Comparison of ENCODE assay signal across 9 mouse cellular contexts in genomic region chr11:118399891-118400565, GRCm38 (mm10). TPM values are rescaled to one million over a fixed set of nuclear protein-coding genes. Genes with fewer than 3 reads are reported as not detected.
DNase-seq lines count a peak whose midpoint lies in the region; ATAC-seq lines count a peak whose summit lies in the region.
"Had no signal": no experiment of that assay in that cellular context is flagged by ENCODE, and none has a peak within 500 bp of the region (broad histone marks: within the 10 kb centered on the region; RNA-seq: fewer than 3 reads in every experiment).

No protein-coding gene starts in this region.

- H3K27me3 ChIP-seq in heart, embryonic 10.5 days (ENCODE audit: insufficient read depth, poor library complexity, severe bottlenecking) = peaks cover 5% of the 10 kb centered on the region
- no peaks in the 10 kb centered on the region for H3K27me3 ChIP-seq in liver, embryonic 11.5 days (replicated peaks; ENCODE audit: control insufficient read depth, insufficient read depth, low read length)
- H3K27me3 ChIP-seq in forebrain, embryonic 11.5 days (ENCODE audit: control insufficient read depth, insufficient read depth, low read length) = no peaks in the 10 kb centered on the region
- H3K27me3 ChIP-seq: midbrain, embryonic 15.5 days had no signal

- H3K4me3 ChIP-seq in heart, embryonic 10.5 days = 0 out of 2 replicates have a peak overlapping the region, but pooled peaks have one; percentile 6
- H3K4me3 ChIP-seq in liver, embryonic 11.5 days (ENCODE audit: low read depth, low read length) = 0 out of 2 replicates have a peak overlapping the region, but pooled peaks have one; percentile 6
- no peak overlapping the region for H3K4me3 ChIP-seq in forebrain, embryonic 11.5 days (ENCODE audit: low read depth, low read length)
- H3K4me3 ChIP-seq: midbrain, embryonic 15.5 days had no signal

- H3K4me1 ChIP-seq in heart, embryonic 10.5 days = peaks cover 52% of the 10 kb centered on the region
- peaks cover 29% of the 10 kb centered on the region for H3K4me1 ChIP-seq in liver, embryonic 11.5 days (replicated peaks; ENCODE audit: control insufficient read depth, insufficient read depth, low read length)
- H3K4me1 ChIP-seq in forebrain, embryonic 11.5 days (replicated peaks; ENCODE audit: control insufficient read depth, insufficient read depth, low read length) = no peaks in the 10 kb centered on the region; the same call in 1 of the 2 replicates
- H3K4me1 ChIP-seq: midbrain, embryonic 15.5 days had no signal

- peak overlapping the region; percentile 86 for H3K27ac ChIP-seq in heart, embryonic 10.5 days
- peak overlapping the region; percentile 68; the same call in 1 of the 2 replicates for H3K27ac ChIP-seq in liver, embryonic 11.5 days (ENCODE audit: low read depth, low read length)
- H3K27ac ChIP-seq in forebrain, embryonic 11.5 days (ENCODE audit: low read depth, low read length) = no peak overlapping the region
- H3K27ac ChIP-seq: midbrain, embryonic 15.5 days had no signal

- peak overlapping the region; percentile 52 for H3K4me2 ChIP-seq in liver, embryonic 11.5 days
- no peak overlapping the region for H3K4me2 ChIP-seq in forebrain, embryonic 11.5 days (ENCODE audit: low read depth, low read length, severe bottlenecking)
- H3K4me2 ChIP-seq: midbrain, embryonic 15.5 days had no signal

- ATAC-seq in liver, embryonic 11.5 days (replicated peaks; ENCODE audit: low FRiP score) = peak; percentile 64
- ATAC-seq in forebrain, embryonic 11.5 days (replicated peaks; ENCODE audit: low FRiP score) = no peak
- ATAC-seq: midbrain, embryonic 15.5 days had no signal

- peak overlapping the region; percentile 43; the same call in 1 of the 2 replicates for H3K9ac ChIP-seq in liver, embryonic 11.5 days (ENCODE audit: low read depth, low read length)
- H3K9ac ChIP-seq in forebrain, embryonic 11.5 days (ENCODE audit: low read length) = no peak overlapping the region
- H3K9ac ChIP-seq: midbrain, embryonic 15.5 days had no signal

- H3K36me3 ChIP-seq in heart, embryonic 10.5 days = peaks cover 8% of the 10 kb centered on the region
- H3K36me3 ChIP-seq in liver, embryonic 11.5 days (ENCODE audit: control insufficient read depth, insufficient read depth, low read length) = no peaks in the 10 kb centered on the region; the same call in 1 of the 2 replicates
- no peaks in the 10 kb centered on the region for H3K36me3 ChIP-seq in forebrain, embryonic 11.5 days (ENCODE audit: control insufficient read depth, insufficient read depth, low read length)
- H3K36me3 ChIP-seq: midbrain, embryonic 15.5 days had no signal

- H3K9me3 ChIP-seq in heart, embryonic 10.5 days = no peaks in the 10 kb centered on the region
- no peaks in the 10 kb centered on the region for H3K9me3 ChIP-seq in liver, embryonic 11.5 days (ENCODE audit: control insufficient read depth, low read length)
- H3K9me3 ChIP-seq in forebrain, embryonic 11.5 days (ENCODE audit: control insufficient read depth, low read length) = no peaks in the 10 kb centered on the region
- H3K9me3 ChIP-seq: midbrain, embryonic 15.5 days had no signal

- WGBS in heart, embryonic 10.5 days = 35% methylated on average over 5 of the region's 5 CpGs
- WGBS in liver, embryonic 11.5 days = 34% methylated on average over 5 of the region's 5 CpGs
- WGBS in forebrain, embryonic 11.5 days = 75% methylated on average over 5 of the region's 5 CpGs

- intact Hi-C loops in heart, postnatal 10 days (cut with DNase I) = loop anchor here (10.0 kb wide), 1 partner anchor 315 kb away; no protein-coding TSS in a partner anchor

- DNase-seq in heart, embryonic 10.5 days (ENCODE audit: low spot score) = no peak
- no peak for DNase-seq in heart, postnatal 10 days
- DNase-seq in thymus, postnatal 4 days = peak; percentile 20
- no peak for DNase-seq in thymus, postnatal 0 days (ENCODE audit: low spot score)
- DNase-seq in liver, embryonic 11.5 days (ENCODE audit: low spot score) = no peak
- no peak for DNase-seq in ovary, postnatal 10 days (ENCODE audit: low spot score)
- no peak for DNase-seq in thymus, postnatal 25 days
- DNase-seq in forebrain, embryonic 11.5 days (ENCODE audit: low spot score) = no peak

RNA-seq across cellular contexts. Expression of gene Lgals3bp, which starts 1.9 kb away (rescaled TPM):
- polyA plus RNA-seq in heart, embryonic 10.5 days (2016; fragmentation: Nextera tagmentation; extraction: Ambion mirVana) = 5.1 and 6.2 TPM in 2 replicates
- total RNA-seq in heart, postnatal 10 days (2021) = 10 to 100 TPM; 31.3 to 31.7 TPM
- polyA plus RNA-seq in thymus, postnatal 0 days (2015; fragmentation: Nextera tagmentation; extraction: Ambion mirVana) = 100.0 and 116 TPM in 2 replicates
- 23.3 and 27.8 TPM in 2 replicates for polyA plus RNA-seq in liver, embryonic 11.5 days (2014; fragmentation: Nextera tagmentation; extraction: Ambion mirVana)
- polyA plus RNA-seq in forebrain, embryonic 11.5 days (2014; fragmentation: Nextera tagmentation; extraction: Ambion mirVana) = 0.71 and 1.1 TPM in 2 replicates

RNA-seq across cellular contexts. Expression of gene Cant1, which starts 18.9 kb away (rescaled TPM):
- 22.4 and 23.5 TPM in 2 replicates for polyA plus RNA-seq in heart, embryonic 10.5 days (2016; fragmentation: Nextera tagmentation; extraction: Ambion mirVana)
- total RNA-seq in heart, postnatal 10 days (2021) = 10 to 100 TPM; 20.4 to 22.0 TPM
- polyA plus RNA-seq in thymus, postnatal 0 days (2015; fragmentation: Nextera tagmentation; extraction: Ambion mirVana) = 24.6 and 26.6 TPM in 2 replicates
- 21.1 and 21.6 TPM in 2 replicates for polyA plus RNA-seq in liver, embryonic 11.5 days (2014; fragmentation: Nextera tagmentation; extraction: Ambion mirVana)
- polyA plus RNA-seq in forebrain, embryonic 11.5 days (2014; fragmentation: Nextera tagmentation; extraction: Ambion mirVana) = 25.4 and 30.8 TPM in 2 replicates

RNA-seq across cellular contexts. Expression of gene C1qtnf1, which starts 28.0 kb away (rescaled TPM):
- polyA plus RNA-seq in heart, embryonic 10.5 days (2016; fragmentation: Nextera tagmentation; extraction: Ambion mirVana) = 2.7 and 3.3 TPM in 2 replicates
- 10 to 100 TPM; 38.0 to 38.4 TPM for total RNA-seq in heart, postnatal 10 days (2021)
- 2.4 and 2.8 TPM in 2 replicates for polyA plus RNA-seq in thymus, postnatal 0 days (2015; fragmentation: Nextera tagmentation; extraction: Ambion mirVana)
- 4.6 and 5.0 TPM in 2 replicates for polyA plus RNA-seq in liver, embryonic 11.5 days (2014; fragmentation: Nextera tagmentation; extraction: Ambion mirVana)
- 2.0 and 2.3 TPM in 2 replicates for polyA plus RNA-seq in forebrain, embryonic 11.5 days (2014; fragmentation: Nextera tagmentation; extraction: Ambion mirVana)

RNA-seq across cellular contexts. Expression of gene Timp2, which starts 44.5 kb away (rescaled TPM):
- polyA plus RNA-seq in heart, embryonic 10.5 days (2016; fragmentation: Nextera tagmentation; extraction: Ambion mirVana) = 37.4 and 39.2 TPM in 2 replicates
- total RNA-seq in heart, postnatal 10 days (2021) = 100 to 1,000 TPM; 199 to 211 TPM
- 45.1 and 45.2 TPM in 2 replicates for polyA plus RNA-seq in thymus, postnatal 0 days (2015; fragmentation: Nextera tagmentation; extraction: Ambion mirVana)
- polyA plus RNA-seq in liver, embryonic 11.5 days (2014; fragmentation: Nextera tagmentation; extraction: Ambion mirVana) = 17.8 and 18.1 TPM in 2 replicates
- polyA plus RNA-seq in forebrain, embryonic 11.5 days (2014; fragmentation: Nextera tagmentation; extraction: Ambion mirVana) = 48.0 and 50.8 TPM in 2 replicates

RNA-seq across cellular contexts. Expression of gene Cep295nl, which starts 57.7 kb away (rescaled TPM):
- polyA plus RNA-seq in heart, embryonic 10.5 days (2016; fragmentation: Nextera tagmentation; extraction: Ambion mirVana) = 0.20 and 0.38 TPM in 2 replicates
- 1 to 10 TPM; 1.4 to 2.0 TPM for total RNA-seq in heart, postnatal 10 days (2021)
- 0.21 and 0.30 TPM in 2 replicates for polyA plus RNA-seq in thymus, postnatal 0 days (2015; fragmentation: Nextera tagmentation; extraction: Ambion mirVana)
- 0.14 TPM in 1 of 2 replicates, not detected in the other for polyA plus RNA-seq in liver, embryonic 11.5 days (2014; fragmentation: Nextera tagmentation; extraction: Ambion mirVana)
- 0.44 and 0.60 TPM in 2 replicates for polyA plus RNA-seq in forebrain, embryonic 11.5 days (2014; fragmentation: Nextera tagmentation; extraction: Ambion mirVana)
